Mouse (Mus musculus) brain, embryonic 14.5 days (tissue): ENCODE measurements around the gene Ehmt2.

Source experiments
- CTCF ChIP-seq: fragments of 200-500 bp; IDR thresholded peaks from 2 replicates; pipeline ENCODE4 v1.5.1; 2012; ENCODE audit warnings: inconsistent platforms, mild to moderate bottlenecking, moderate library complexity, borderline replicate concordance; ENCODE audit not compliant: insufficient read depth, insufficient read length; ENCODE audit errors: extremely low read depth
- POLR2A ChIP-seq: fragments of 200-500 bp; IDR thresholded peaks from 2 replicates; pipeline ENCODE4 v1.6.1; 2012; ENCODE audit warnings: mild to moderate bottlenecking, inconsistent platforms, borderline replicate concordance; ENCODE audit not compliant: poor library complexity, insufficient read depth, insufficient read length, severe bottlenecking; ENCODE audit errors: extremely low read depth

DNA sequence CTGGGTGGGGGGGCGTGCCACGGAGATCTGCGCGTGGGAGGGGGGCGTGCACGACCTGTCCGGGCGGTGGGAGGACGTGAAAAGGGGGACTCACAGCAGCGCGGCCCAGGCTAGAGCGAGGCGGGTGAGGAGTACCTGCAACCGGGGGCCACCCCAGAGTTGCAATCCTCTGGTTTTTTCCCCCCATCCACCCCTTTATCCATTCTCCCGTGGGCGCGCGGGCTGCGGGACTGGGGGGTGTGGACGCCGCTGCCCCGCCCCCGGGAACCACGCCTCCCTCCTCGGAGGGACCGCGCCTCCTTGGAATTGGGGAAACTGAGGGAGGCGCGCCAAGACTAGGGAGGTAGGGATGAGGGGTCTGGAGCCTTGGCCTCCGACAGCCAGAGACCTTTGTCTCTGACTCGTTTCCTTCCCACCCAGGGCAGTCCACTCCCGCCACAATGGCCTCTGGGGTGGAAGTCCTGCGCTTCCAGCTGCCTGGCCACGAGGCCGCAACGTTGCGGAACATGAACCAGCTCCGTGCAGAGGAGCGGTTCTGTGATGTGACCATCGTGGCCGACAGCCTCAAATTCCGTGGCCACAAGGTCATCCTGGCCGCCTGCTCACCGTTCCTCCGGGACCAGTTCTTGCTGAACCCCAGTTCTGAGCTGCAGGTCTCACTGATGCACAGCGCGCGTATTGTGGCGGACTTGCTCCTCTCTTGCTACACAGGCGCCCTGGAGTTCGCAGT is 3.3 kb upstream of the Ehmt2 start:
- TF ChIP-seq CTCF (no peak), POLR2A (0 out of 2 replicates have a peak, but pooled peaks have one; percentile 3)
